Comparison of ENCODE assay signal across 8 mouse cellular contexts in genomic region chr17:74294426-74295025, GRCm38 (mm10). TPM values are rescaled to one million over a fixed set of nuclear protein-coding genes. Genes with fewer than 3 reads are reported as not detected.
DNase-seq lines count a peak whose midpoint lies in the region; ATAC-seq lines count a peak whose summit lies in the region.

No protein-coding gene starts in this region.

- DNase-seq in adrenal gland, adult (ENCODE audit: inconsistent age in 2 of 2, low spot score in 1 of 2) = peak; percentile 92 to 97
- peak; percentile 80 for DNase-seq in embryo, embryonic 10.5 days (ENCODE audit: low spot score)
- peak; percentile 90 for DNase-seq in gastrocnemius, postnatal 25 days
- DNase-seq in left cerebral cortex, postnatal 36 days (ENCODE audit: low spot score in 2 of 2) = peak; percentile 78 to 83
- peak; percentile 68 for DNase-seq in mesoderm, embryonic 11.5 days (ENCODE audit: low read depth, low spot score)
- peak; percentile 58 to 70 for DNase-seq in right cerebral cortex, postnatal 36 days (ENCODE audit: low spot score in 2 of 2)
- DNase-seq in urinary bladder, postnatal 4 days (ENCODE audit: low spot score in 2 of 2) = peak; percentile 83 to 85

- no peaks in the 10 kb centered on the region for H3K27me3 ChIP-seq in intestine, embryonic 15.5 days (replicated peaks)

- intact Hi-C loops in left cerebral cortex, postnatal 36 days (cut with DNase I) = loop anchor here (1.0 to 5.0 kb wide), 3 partner anchors 22 to 272 kb away; partner anchors contain the start of gene Spast

- 0% methylated on average over 72 of the region's 80 CpGs for WGBS in intestine, embryonic 15.5 days

- ATAC-seq in intestine, embryonic 15.5 days = peak; percentile 94

- peak overlapping the region; percentile 98 for H3K27ac ChIP-seq in intestine, embryonic 15.5 days

- peak overlapping the region; percentile 91 for H3K4me3 ChIP-seq in intestine, embryonic 15.5 days (replicated peaks)

- H3K4me2 ChIP-seq in intestine, embryonic 15.5 days (replicated peaks) = peak overlapping the region; percentile 77

- H3K9ac ChIP-seq in intestine, embryonic 15.5 days = peak overlapping the region; percentile 93

- peaks cover 12% of the 10 kb centered on the region for H3K4me1 ChIP-seq in intestine, embryonic 15.5 days (replicated peaks)

- peaks cover 3% of the 10 kb centered on the region; the same call in 1 of the 2 replicates for H3K36me3 ChIP-seq in intestine, embryonic 15.5 days

- H3K9me3 ChIP-seq in intestine, embryonic 15.5 days = no peaks in the 10 kb centered on the region

RNA-seq across cellular contexts. Expression of gene Memo1, which starts 0.8 kb away (rescaled TPM):
- 10 to 100 TPM; 50.8 to 58.1 TPM for total RNA-seq in gastrocnemius, postnatal 25 days (2021)
- polyA plus RNA-seq in intestine, embryonic 15.5 days (2015; fragmentation: Nextera tagmentation; extraction: Ambion mirVana) = 73.1 and 75.9 TPM in 2 replicates
- total RNA-seq in left cerebral cortex, postnatal 36 days (2021) = 10 to 100 TPM; 38.0 to 53.5 TPM

RNA-seq across cellular contexts. Expression of gene Dpy30, which starts 29.2 kb away (rescaled TPM):
- total RNA-seq in gastrocnemius, postnatal 25 days (2021) = 10 to 100 TPM; 47.1 to 50.6 TPM
- 257 and 282 TPM in 2 replicates for polyA plus RNA-seq in intestine, embryonic 15.5 days (2015; fragmentation: Nextera tagmentation; extraction: Ambion mirVana)
- total RNA-seq in left cerebral cortex, postnatal 36 days (2021) = 10 to 100 TPM; 42.1 to 43.4 TPM

RNA-seq across cellular contexts. Expression of gene Spast, which starts 44.3 kb away (rescaled TPM):
- total RNA-seq in gastrocnemius, postnatal 25 days (2021) = 10 to 100 TPM; 40.0 to 42.5 TPM
- polyA plus RNA-seq in intestine, embryonic 15.5 days (2015; fragmentation: Nextera tagmentation; extraction: Ambion mirVana) = 12.4 and 15.0 TPM in 2 replicates
- total RNA-seq in left cerebral cortex, postnatal 36 days (2021) = 10 to 100 TPM; 54.2 to 56.3 TPM

Comparison
In these comparisons a context has a peak if more than half of its experiments do, and no peak if none do; other contexts are left out.
1. Peak in every context shown above with its lines: DNase-seq, ATAC-seq, H3K4me3 ChIP-seq and H3K27ac ChIP-seq.